Mouse (Mus musculus): Measurements from ENCODE around the gene Reg4. TPM values are rescaled to one million over a fixed set of nuclear protein-coding genes. Genes with fewer than 3 reads are reported as not detected.

Reg4 gene
- total RNA-seq, 2 experiments from 2014 or later = not detected

- DNase-seq = peak; percentile 8 to 24
- intact Hi-C loops (cut with DNase I) = no loop called here
These were observed 58.4 kb downstream of the Reg4 start, which contains the start of gene Hmgcs2 for GRCm38 (mm10) chr3:98280204-98280932. Hmgcs2 (plus strand) TSS chr3:98280435.

GRCm38 (mm10) chr3:98280933-98281678 is 59.1 kb downstream of the Reg4 start:
- intact Hi-C loops (cut with DNase I) = no loop called here
- peak; percentile 13 to 29 for DNase-seq

DNA sequence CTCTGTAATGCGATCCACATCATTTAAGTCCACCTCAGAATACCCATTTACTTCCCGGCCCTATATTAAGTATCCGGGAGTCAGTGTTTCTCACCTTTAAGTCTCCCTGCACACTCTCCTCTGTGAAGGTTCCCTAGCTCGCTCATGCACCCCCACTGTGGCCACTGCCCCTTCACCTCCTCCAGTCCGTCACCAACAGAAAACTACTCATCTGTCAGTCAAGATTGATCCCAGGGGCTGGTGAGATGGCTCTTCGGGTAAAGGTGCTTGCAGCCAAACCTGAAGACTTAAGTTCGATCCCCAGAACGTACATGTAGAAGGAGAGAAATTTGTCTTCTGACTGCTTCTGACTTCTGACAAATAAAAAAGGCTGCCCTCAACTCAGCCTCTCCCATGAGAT is 60.5 kb downstream of the Reg4 start:
- DNase-seq = no peak
- intact Hi-C loops (cut with DNase I) = no loop called here

GRCm38 (mm10) chr3:98283205-98283604 is 61.2 kb downstream of the Reg4 start:
- no peak for DNase-seq
- intact Hi-C loops (cut with DNase I) = no loop called here

Other genes with a start within 250 kb of the Reg4 start
- 1 to 10 TPM; 7.7 to 8.9 TPM for gene Notch2, start 208.6 kb upstream of the Reg4 start, total RNA-seq (2021)
- gene Adam30, start 61.5 kb upstream of the Reg4 start, total RNA-seq (2021) = not detected
- gene Hmgcs2, start 58.3 kb downstream of the Reg4 start, total RNA-seq (2021) = 1 to 10 TPM in 1 of 2 experiments, under 1 TPM in 1; 0.97 to 1.4 TPM
- gene Phgdh, start 117.8 kb downstream of the Reg4 start, total RNA-seq (2021) = 1 to 10 TPM; 2.3 to 2.9 TPM
- gene Zfp697, start 160.3 kb downstream of the Reg4 start, total RNA-seq (2021) = under 1 TPM; 0.37 to 0.46 TPM
- gene Gm4450, start 235.0 kb downstream of the Reg4 start, total RNA-seq (2021) = not detected